Mouse (Mus musculus): Measurements from ENCODE around the gene Orc5. TPM values are rescaled to one million over a fixed set of nuclear protein-coding genes. Genes with fewer than 3 reads are reported as not detected.
"Not testable (repeated sequence)": the region's sequence is repeated elsewhere in the genome, so short reads cannot be mapped to it uniquely, and the experiment has no call there.

Gene Orc5
- total RNA-seq, 2 experiments from 2014 or later: 13.3 to 15.1 TPM

DNA sequence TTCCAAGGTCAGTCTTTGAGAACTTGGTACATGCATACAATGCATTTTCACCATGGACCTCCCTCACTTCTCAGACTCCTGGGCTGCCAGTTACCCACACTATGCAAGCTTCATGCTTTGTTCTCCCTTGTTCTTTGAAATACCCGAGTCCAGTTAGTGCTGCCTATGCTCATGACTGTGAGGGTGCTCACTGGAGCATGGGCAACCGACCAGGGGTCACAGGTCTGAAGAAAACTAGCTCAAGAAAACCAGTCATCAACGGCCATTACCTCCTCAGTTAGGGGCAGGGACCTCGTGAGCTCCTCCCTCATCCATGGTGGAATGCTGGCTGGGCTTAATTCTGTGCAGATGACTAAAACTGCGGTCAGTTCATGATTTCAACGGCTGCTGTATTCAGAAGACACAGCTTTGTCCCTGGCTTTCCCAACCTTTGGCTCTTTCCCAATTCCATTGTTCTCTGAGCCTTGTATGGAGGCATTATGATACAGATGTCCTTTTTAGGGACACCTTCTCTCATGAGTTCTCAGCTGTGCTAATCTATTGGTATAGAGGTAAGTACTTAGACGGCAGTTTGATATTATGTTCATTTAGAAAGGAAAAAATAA lies 11.1 kb downstream of the Orc5 start:
- no peak for DNase-seq (ENCODE audit: low spot score in 2 of 2)

DNA sequence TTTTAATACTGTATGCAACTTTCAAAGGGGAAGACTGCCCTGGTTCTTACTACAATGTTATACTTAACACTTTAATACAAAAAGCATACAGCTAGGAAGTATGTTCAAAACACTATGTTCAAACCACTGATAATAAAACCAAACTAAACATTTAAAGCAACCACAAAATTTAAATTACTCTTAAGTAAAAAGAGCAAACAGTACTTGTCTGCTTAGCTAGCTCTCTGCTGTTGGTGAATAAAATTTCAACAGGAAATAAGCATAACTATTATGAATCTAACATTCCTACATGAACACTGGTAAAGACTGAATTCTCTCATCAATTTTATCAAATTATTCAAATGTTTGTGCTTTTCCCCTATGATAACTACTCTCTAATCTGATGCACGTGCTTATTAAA lies 13.5 kb downstream of the Orc5 start:
- no peak for DNase-seq (ENCODE audit: low spot score in 2 of 2)

DNA sequence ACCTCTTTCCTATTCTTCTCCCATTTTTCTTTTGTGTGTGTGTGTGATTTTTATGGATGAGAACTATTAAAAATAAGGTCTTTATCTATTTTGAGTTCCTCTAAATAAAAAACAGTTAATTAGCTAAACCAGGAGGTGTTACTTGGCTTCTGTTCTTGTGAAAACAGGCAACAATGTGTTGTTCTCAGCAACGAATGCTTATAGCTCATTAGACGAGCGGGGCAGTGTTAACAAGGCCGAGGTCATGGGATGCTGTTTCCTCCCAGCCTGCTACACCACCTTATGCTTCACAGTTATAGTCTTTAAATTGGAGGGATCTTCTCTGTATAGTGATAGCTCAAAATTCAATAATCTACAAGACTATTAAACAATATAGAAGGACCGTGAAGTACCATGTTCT lies 17.7 kb downstream of the Orc5 start:
- no peak for DNase-seq (ENCODE audit: low spot score in 2 of 2)

DNA sequence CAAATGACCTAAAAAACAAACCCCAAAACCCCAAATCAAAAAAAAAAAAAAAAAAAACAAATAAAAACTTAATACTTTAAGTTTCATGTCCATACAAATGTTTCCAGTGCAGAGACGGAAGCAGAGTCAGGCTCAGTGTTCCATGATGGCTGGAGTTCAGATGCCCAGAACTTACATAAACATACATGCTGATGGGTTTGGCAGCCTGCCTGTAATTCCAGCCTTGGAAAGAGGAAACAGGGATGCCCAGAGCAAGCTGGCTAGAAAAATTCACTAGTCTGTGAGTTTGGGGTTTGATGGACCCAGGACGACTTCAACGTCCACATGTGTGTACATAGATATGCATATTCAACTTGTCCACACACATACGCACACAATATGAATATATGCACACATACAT lies 27.6 kb downstream of the Orc5 start:
- DNase-seq (ENCODE audit: low spot score in 2 of 2): no peak

DNA sequence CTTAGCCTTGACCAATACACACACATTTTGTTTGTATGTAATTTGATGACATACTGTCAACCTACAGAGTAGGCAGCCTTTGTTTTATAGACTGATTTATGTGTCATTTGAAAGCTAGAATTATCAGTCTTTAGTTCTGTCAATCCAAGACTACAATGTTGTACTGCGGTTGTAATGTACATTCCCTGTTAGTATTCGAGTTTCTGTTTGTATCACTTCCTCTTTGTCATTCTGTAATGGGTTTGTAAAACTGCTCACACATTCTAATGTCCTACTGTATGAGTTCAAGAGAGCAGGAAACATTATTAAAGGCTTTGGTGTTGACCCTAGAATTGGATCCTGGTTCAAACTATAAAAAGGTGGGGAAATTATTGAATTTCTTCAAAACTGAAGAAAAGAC lies 30.5 kb downstream of the Orc5 start:
- DNase-seq (ENCODE audit: low spot score in 2 of 2): no peak

DNA sequence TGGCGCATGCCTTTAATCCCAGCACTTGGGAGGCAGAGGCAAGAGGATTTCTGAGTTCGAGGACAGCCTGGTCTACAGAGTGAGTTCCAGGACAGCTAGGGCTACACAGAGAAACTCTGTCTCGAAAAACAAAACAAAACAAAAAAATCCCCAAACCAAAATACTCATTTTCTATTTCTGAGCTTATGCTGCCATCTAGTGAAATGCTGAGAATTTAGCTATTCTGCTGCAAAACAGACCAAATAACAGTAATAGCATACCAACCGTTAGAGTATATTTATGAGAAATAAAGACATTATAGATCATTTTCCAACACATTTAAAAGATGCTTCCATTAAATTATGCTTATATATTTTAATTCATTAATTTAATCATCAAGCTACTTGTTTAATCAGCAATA lies 34.5 kb downstream of the Orc5 start:
- not testable (repeated sequence) for DNase-seq (ENCODE audit: low spot score in 2 of 2)

DNA sequence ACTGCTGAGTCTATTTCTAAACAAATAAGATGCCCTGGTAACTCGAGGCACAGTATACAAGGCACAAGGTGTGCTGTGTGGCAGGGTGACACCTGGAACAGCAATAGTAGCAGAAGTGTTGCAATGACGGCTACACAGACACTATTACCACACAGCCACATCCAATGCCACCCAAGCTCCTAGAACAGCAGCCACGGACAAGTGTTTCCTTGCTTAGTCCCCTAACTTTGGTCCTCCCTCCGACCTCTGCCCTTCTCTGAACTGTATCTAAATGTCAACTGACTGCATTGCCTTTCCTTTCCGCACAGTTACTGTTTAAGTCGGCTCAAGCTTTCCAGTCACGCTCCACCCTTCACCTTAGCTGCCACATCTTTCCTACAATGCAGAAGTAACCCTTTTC lies 36.0 kb downstream of the Orc5 start:
- not testable (repeated sequence) for DNase-seq (ENCODE audit: low spot score in 2 of 2)

DNA sequence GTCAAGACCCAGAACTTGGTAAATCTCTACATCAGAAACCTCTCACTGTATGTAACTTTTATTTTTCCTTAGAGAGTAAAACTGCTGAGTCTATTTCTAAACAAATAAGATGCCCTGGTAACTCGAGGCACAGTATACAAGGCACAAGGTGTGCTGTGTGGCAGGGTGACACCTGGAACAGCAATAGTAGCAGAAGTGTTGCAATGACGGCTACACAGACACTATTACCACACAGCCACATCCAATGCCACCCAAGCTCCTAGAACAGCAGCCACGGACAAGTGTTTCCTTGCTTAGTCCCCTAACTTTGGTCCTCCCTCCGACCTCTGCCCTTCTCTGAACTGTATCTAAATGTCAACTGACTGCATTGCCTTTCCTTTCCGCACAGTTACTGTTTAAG lies 37.6 kb downstream of the Orc5 start:
- DNase-seq (ENCODE audit: low spot score in 2 of 2): not testable (repeated sequence)

DNA sequence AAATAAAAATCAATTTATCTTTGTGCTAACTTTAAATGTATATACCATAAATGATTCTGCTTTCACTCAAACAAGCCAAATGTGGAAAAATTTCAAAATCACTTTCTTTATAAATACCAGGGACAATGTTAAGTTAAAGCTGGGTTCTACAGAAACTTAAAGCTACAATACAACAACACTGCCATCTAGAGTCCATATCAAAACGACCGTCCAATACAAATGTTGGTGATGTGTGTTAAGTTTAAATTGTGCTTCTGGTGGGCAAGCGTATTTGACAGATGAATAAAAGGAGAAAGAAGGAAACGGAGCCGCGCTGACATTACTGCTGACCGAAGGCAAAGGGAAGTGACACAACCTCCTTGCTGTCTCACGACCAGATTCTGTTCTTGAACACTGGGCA lies 38.4 kb downstream of the Orc5 start:
- DNase-seq (ENCODE audit: low spot score in 2 of 2): no peak

DNA sequence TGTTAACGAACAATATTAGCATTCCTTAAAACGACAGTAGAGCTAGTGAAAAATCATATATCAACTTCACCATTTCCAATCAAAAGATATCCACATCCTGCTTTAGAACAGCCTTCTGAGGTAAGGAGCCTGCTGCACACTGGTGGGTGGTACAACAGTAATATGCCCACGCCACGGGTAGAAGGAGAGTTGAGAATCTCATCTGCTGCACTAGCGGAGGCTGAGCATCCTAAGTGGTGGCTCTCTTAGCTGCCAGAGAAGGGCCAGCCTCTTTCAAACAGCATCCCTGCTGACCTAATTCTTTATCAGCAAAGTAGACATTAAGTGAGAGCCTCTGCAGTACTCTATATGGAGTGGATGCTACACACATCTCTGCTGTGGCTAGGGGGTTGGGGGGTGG lies 41.7 kb downstream of the Orc5 start:
- DNase-seq (ENCODE audit: low spot score in 2 of 2): no peak

DNA sequence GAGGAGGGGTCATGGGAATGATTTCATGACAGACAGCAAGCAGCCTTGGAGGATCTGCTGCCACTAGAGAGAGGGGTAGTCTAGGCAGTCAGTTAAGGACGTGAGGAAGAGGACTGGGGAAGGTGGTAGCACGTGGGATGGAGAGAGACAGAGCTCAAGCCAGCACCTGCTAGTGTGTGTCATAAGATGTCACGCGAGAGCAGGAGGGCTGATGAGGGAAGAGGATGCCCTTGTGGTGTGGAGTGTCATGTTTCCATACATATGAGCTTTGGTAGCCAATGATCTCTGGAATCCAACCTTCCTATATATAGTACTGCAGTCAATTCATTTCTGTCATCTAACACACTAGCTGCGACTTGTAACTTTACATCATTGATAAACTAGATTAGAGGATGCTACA lies 50.8 kb downstream of the Orc5 start:
- DNase-seq (ENCODE audit: low spot score in 2 of 2): no peak

DNA sequence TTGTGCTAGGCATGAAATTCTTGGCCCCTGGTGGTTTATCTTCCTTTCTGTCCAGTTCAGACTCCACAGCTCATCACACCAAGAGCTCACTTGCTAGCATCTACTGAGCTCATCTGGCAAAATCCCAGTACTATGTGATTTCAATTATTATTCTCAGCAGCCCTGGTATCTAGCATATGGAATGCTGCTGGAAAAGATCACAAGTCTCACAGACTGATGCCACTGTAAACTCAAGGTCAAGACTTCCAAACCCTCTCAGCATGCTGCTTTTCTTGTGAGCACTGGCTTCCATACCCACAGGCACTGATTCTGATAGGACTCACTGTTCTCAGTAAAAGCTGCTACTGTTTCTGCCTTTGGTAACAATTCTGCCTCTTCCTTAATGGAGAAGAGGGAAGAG lies 59.1 kb downstream of the Orc5 start:
- DNase-seq (ENCODE audit: low spot score in 2 of 2): no peak

DNA sequence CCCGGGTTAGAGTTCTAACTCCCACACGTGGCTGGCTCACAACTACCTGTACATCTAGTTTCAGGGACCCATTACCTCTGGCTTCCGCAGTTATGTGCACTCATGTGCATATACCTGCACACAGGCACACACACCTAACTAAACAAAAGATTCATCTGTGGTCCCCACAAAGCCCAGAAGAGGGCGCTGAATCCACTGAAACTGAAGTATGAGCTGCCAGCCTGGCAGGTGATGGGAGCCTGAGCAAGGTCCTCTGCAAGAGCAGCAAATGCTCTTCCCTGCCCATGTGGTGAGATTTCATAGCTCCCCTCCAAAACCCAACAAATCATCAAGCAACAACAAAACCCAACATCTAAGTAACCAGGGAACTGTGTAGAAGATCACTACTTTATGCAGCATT lies 61.1 kb downstream of the Orc5 start:
- no peak for DNase-seq (ENCODE audit: low spot score in 2 of 2)

DNA sequence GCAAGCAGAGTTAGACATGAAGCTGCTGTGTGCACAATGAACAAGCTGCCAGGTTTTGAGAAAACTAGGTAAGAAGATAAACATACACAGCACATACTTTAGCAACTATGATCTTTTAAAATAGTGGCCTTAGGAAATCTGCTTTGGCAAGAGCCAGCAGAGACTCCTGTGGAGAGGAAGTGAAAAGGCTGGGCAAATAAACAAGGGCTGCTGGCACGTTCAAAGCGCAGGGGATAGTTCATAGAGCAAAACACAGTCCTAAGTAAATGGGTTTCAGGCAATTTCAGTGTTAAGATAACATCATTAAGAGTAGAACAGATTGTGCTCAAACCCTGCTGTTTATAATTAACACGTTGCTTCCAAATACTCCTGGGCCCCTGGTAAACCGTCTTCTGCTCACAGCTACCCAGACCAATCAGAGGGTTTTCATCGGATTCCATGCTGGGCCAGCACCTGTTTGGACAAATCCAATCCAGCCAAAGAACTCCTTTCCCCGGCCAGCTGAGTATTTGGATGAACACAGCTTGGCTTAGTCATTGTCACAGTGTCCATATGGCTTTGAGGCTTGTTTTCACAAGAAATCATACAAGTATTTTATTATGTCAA lies 63.5 kb downstream of the Orc5 start:
- DNase-seq (ENCODE audit: low spot score in 2 of 2): no peak

DNA sequence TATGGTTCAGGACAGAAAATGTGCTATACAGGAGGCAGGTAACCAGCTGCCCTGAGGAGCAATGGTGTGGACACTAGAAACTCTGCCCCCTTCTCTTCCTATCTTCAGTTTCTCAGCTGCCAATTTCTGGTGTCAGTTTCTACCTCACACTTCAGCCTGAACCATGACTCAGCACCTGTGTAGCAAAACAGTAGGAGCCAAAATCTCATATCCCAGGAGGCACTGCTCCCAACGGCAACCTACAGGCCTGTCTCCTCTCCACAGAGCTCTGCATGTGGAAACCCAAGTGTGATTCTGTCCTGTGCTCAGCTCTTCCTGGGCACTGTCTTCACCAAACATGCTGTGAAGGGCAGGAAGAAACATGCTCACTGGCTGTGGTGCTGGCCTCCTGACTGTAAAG lies 64.5 kb downstream of the Orc5 start:
- no peak for DNase-seq (ENCODE audit: low spot score in 2 of 2)

DNA sequence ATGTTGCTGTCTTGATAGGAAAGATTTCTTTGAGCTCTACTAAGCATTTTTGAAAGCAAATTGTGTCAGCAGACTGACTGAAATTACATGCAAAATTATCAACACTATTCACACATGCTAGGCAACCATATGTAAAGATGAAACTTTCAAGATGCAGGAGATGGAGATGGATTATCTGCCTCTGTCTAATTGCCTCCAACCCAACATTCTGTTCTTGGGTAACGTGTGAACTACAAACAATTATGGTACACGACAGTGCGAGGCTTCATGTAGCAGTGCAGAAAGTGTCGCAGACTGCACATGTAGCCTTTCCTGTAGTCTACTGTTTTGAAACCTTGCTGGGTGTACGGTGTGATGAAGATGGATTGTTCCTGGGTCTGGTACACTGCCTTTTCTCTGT lies 67.7 kb downstream of the Orc5 start:
- no peak for DNase-seq (ENCODE audit: low spot score in 2 of 2)

DNA sequence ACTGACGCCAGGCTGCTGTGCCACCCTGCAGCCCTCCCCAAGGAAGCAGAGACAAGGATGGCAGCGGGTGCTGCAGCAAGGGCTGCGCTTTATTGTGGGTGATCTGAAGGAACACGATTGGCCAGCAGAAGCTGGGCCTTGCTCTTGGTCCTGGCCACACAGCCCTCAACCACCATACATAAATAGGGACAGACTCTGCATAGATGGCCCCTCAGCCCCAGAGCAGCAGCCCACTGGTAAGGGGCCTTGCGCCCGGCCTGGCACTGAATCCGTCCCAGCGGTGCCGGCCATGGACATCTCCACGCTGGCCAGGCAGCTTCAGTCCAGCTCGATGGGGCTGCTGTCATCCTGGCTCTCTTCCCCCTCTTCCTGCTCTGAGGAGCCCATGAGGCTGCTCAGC lies 77.8 kb downstream of the Orc5 start:
- DNase-seq (ENCODE audit: low spot score in 2 of 2): not testable (repeated sequence)

DNA sequence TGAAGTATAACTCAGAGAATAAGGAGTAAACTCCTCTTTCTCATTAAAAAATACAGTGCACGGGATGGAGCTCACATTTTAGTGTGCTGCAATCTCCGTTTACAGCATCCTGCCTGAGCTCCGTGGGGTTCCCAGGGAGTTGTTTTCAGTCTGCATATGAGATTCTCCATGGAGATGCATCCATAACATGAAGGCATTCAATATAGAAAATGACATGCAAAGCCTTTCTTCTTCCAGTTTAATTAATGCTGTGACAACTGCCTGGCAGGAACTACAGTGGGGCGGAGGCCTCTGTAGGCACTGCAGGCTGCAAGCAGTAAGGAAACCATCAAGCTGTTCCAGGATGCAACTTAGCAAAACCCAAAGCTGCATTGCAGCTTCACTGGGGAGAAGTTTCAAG lies 79.0 kb downstream of the Orc5 start:
- DNase-seq (ENCODE audit: low spot score in 2 of 2): no peak

DNA sequence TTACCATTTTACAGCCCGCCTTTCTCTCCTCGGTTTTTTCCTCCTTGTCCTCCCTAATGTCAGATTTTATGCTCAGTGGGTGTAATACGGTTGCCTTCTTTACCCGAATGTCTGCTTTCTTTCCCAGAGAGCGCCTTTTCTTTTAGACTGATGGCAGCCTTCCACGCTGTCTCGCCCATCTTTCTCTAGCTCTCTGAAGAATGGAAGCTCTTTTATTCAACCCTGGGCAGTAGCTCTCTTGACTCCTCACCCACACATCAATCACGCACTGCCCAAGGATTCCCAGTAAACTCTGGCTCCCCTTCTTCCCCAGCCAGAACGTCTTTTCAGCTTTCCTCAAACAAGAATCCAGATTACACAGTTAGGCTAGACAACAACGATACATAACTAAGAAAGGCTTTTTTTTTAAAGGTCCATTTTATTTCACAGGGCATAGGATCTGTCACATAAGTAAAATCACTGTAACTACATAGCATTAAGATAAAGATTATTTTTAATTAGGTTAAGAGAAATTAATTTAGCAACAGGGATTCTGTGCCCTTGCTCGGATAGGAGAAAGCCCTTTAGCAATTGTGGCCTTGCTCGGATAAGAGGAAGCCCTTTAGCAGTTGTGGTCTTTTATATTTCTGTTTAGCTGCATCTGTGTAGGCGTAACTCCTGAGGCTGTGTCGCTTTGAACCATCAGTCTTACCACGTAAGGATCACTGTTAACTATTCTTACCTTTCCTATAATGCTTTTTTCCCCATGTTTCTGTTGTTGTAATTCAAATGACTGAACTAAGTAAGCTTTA lies 97.2 kb downstream of the Orc5 start:
- no peak for DNase-seq (ENCODE audit: low spot score in 2 of 2)

DNA sequence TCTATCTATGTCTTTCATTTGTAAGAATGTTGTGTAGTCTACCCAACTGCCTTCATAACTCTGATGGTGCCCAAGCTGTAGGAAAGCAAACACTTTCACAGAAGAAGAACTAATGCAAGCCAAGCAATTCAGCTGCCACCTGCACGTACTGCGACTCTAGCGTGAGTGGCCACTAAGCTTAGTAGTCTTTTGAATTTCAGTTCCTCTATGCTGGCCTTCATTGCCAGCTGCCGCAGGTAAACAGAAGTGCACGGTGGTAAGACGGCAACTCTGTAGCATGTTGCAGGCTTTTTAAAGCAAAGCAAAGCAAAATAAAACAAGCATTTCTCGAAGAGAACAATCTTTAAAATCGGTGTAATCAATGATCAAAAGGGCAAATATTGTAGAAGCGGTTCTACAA lies 97.8 kb downstream of the Orc5 start:
- no peak for DNase-seq (ENCODE audit: low spot score in 2 of 2)

DNA sequence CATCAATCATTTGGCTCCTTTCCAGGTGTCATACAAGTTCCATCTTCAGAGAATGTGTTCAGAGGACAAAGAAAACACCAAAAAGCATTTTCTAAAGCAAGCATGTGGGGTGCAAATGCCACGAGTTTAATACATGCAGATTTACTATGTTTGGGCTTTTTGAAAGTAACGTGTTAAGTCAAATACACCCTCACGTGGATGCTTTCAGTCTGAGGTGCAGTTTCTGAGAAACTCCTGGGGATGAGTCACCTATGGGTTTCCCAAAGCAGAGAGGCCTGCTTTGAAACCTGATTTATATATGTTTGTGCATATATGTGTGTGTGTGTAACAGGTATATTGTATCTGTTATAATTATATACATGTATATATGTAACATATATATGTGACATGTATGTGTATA lies 98.5 kb downstream of the Orc5 start:
- DNase-seq (ENCODE audit: low spot score in 2 of 2): no peak

DNA sequence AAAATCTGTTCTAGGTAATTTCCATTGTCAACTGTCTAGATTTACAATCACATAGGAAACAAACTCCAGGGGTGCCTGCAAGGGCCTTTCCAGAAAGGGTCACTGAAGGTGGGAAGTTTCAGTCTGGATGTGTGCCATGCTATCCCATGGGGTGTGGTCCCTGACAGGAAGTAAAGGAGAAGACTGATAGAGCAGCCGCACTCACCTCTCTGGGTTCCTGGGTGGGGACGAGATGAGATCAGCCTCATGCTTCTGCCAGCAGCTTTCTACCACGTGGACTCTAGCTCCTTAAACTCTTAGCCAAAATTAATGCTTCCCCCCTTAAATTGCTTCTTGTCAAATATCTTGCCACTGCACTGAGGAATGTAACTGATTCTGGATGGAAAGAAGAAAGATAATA lies 100.7 kb downstream of the Orc5 start:
- no peak for DNase-seq (ENCODE audit: low spot score in 2 of 2)
